Mouse (Mus musculus): ENCODE data around the gene Spata16. TPM values are rescaled to one million over a fixed set of nuclear protein-coding genes. Genes with fewer than 3 reads are reported as not detected.

Spata16 gene
- polyA plus RNA-seq (2012): not detected in 2 replicates

GRCm38 (mm10) chr3:26637402-26637801 is at the start of gene Spata16:
Gene Spata16 (plus strand): TSS chr3:26637620.
- no peak for TF ChIP-seq GATA1 (IDR thresholded peaks at IDR 0.05; ENCODE audit: low read length)

GRCm38 (mm10) chr3:26604861-26605260 is 32.6 kb upstream of the Spata16 start:
- TF ChIP-seq GATA1 (IDR thresholded peaks at IDR 0.05; ENCODE audit: low read length): no peak

- no peak for TF ChIP-seq GATA1 (IDR thresholded peaks at IDR 0.05; ENCODE audit: low read length)
Measured at GRCm38 (mm10) chr3:26608531-26608930, 28.9 kb upstream of the Spata16 start.

GRCm38 (mm10) chr3:26639214-26639613 is 1.8 kb downstream of the Spata16 start:
- TF ChIP-seq GATA1 (IDR thresholded peaks at IDR 0.05; ENCODE audit: low read length): no peak

- no peak for TF ChIP-seq GATA1 (IDR thresholded peaks at IDR 0.05; ENCODE audit: low read length)
Measured at GRCm38 (mm10) chr3:26639851-26640250, 2.4 kb downstream of the Spata16 start.

GRCm38 (mm10) chr3:26640321-26641075 is 3.1 kb downstream of the Spata16 start:
- TF ChIP-seq GATA1 (IDR thresholded peaks at IDR 0.05; ENCODE audit: low read length): no peak

GRCm38 (mm10) chr3:26641351-26642249 is 4.2 kb downstream of the Spata16 start:
- TF ChIP-seq GATA1 (IDR thresholded peaks at IDR 0.05; ENCODE audit: low read length): no peak

GRCm38 (mm10) chr3:26644136-26644535 is 6.7 kb downstream of the Spata16 start:
- TF ChIP-seq GATA1 (IDR thresholded peaks at IDR 0.05; ENCODE audit: low read length): no peak

GRCm38 (mm10) chr3:26646834-26647233 is 9.4 kb downstream of the Spata16 start:
- no peak for TF ChIP-seq GATA1 (IDR thresholded peaks at IDR 0.05; ENCODE audit: low read length)

- TF ChIP-seq GATA1 (IDR thresholded peaks at IDR 0.05; ENCODE audit: low read length): no peak
Measured at GRCm38 (mm10) chr3:26685832-26686231, 48.4 kb downstream of the Spata16 start.

GRCm38 (mm10) chr3:26727526-26727925 is 90.1 kb downstream of the Spata16 start:
- no peak for TF ChIP-seq GATA1 (IDR thresholded peaks at IDR 0.05; ENCODE audit: low read length)

- no peak for TF ChIP-seq GATA1 (IDR thresholded peaks at IDR 0.05; ENCODE audit: low read length)
Measured at GRCm38 (mm10) chr3:26750492-26750891, 113.1 kb downstream of the Spata16 start.

- TF ChIP-seq GATA1 (IDR thresholded peaks at IDR 0.05; ENCODE audit: low read length): no peak
Measured at GRCm38 (mm10) chr3:26752441-26752840, 115.0 kb downstream of the Spata16 start.

GRCm38 (mm10) chr3:26793334-26794101 is 156.1 kb downstream of the Spata16 start:
- no peak for TF ChIP-seq GATA1 (IDR thresholded peaks at IDR 0.05; ENCODE audit: low read length)

GRCm38 (mm10) chr3:26795851-26796538 is 158.6 kb downstream of the Spata16 start:
- TF ChIP-seq GATA1 (IDR thresholded peaks at IDR 0.05; ENCODE audit: low read length): no peak
